Mouse (Mus musculus) brain, embryonic 18.5 days (tissue): ENCODE measurements around the gene Tcte1.

Source experiments
- DNase-seq: peaks from one replicate; pipeline ENCODE4 v3.0.0-alpha.2; 2012; ENCODE audit warnings: low read depth, low spot score

The Tcte1 gene

GRCm38 (mm10) chr17:45584096-45584896, 61.1 kb downstream of the Tcte1 start:
- no peak for DNase-seq

GRCm38 (mm10) chr17:45584939-45585678, 61.9 kb downstream of the Tcte1 start:
- no peak for DNase-seq

GRCm38 (mm10) chr17:45585725-45586448, 62.7 kb downstream of the Tcte1 start:
- no peak for DNase-seq

- no peak for DNase-seq
Observed at GRCm38 (mm10) chr17:45586449-45586837, 63.2 kb downstream of the Tcte1 start.

GRCm38 (mm10) chr17:45588370-45588769, 65.1 kb downstream of the Tcte1 start:
- DNase-seq, result no peak

GRCm38 (mm10) chr17:45589236-45589635, 66.0 kb downstream of the Tcte1 start:
- no peak for DNase-seq

GRCm38 (mm10) chr17:45589844-45590243, 66.6 kb downstream of the Tcte1 start:
- DNase-seq, result no peak

- no peak for DNase-seq
Observed at GRCm38 (mm10) chr17:45590410-45590809, 67.2 kb downstream of the Tcte1 start.

- DNase-seq, result no peak
Observed at GRCm38 (mm10) chr17:45591701-45592605, 68.7 kb downstream of the Tcte1 start.
